Mouse (Mus musculus): Measurements from ENCODE around the gene Npr2.
"Not testable (repeated sequence)": the region's sequence is repeated elsewhere in the genome, so short reads cannot be mapped to it uniquely, and the experiment has no call there.

Gene Npr2

DNA sequence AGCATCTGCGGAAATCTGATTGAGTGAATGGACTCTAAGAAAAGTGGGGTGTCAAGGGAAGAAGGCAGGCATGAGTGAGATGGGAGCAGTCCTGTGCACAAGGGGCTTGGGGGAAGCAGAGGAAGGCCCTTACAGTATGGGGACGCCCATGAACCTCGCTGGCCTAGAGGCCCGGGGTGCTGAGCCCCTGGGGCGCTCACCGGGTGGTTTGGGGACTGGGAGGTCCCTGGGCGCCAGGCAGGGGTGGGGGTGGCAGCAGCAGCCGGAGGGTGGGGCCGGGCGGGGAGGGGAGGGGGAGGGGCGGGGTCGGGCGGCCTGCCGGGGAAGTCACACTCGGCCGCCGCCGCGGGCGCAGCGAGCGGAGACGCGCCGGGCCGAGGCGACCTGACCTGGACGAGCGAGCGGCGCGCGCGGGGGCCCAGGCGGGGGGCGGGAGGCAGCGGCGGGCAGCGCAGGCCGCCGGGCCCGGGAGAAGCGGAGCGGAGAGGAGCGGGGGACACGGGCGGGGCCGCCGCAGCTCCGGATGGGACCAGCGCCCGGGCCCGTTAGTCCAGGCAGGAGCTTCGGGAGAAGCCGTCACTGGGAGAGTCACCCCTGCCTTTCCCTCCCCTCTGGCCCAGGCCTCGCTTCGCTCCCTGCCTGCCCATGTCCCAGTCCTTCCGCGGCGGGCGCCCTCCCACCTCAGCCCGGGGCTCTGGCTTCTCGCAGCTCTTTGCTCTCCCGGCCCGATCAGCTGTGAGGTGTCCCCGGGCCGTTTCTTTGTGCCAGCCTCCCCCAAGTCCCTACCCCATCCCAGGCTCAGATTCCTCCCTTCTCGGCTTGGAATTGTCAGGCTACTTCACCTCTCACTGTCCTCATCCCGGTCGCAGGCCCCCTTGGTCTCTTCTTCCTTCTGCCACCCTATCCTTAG, at the start of gene Npr2:
Gene Npr2 (plus strand): TSS at position 890 of the 910 bp plus-strand sequence.
- peak; percentile 25 to 34 for DNase-seq

DNA sequence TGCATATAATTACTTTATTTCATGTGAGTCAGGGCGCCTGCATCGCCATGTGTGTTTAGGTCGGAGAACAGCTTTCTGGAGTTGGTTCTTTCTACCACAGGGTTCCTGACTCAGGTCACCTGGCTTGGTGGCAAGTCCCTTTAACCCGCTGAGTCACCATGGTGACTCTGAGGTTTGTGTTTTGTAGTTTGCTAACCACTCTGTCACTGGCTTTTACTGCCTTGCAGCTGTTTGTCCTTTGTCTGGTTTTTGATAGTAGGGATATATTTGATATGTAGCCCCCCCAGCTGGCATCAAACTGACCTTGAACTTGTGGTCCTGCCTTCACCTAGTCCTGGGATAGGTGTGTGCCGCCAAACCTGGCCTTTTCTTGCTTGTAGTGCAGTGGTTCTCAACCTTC, 49.5 kb upstream of the Npr2 start:
- DNase-seq = no peak

GRCm38 (mm10) chr4:43583421-43583820, 48.3 kb upstream of the Npr2 start:
- DNase-seq = no peak

GRCm38 (mm10) chr4:43584444-43585416, 47.0 kb upstream of the Npr2 start, which contains the start of gene Msmp:
Gene Msmp, minus strand, starts transcription at chr4:43584494.
- peak in 1 of 2 experiments; percentile 43 for DNase-seq

- no peak for DNase-seq
These were observed 46.1 kb upstream of the Npr2 start for GRCm38 (mm10) chr4:43585682-43586081.

GRCm38 (mm10) chr4:43586411-43586810, 45.3 kb upstream of the Npr2 start:
- DNase-seq = no peak

GRCm38 (mm10) chr4:43587681-43588080, 44.1 kb upstream of the Npr2 start:
- no peak for DNase-seq

DNA sequence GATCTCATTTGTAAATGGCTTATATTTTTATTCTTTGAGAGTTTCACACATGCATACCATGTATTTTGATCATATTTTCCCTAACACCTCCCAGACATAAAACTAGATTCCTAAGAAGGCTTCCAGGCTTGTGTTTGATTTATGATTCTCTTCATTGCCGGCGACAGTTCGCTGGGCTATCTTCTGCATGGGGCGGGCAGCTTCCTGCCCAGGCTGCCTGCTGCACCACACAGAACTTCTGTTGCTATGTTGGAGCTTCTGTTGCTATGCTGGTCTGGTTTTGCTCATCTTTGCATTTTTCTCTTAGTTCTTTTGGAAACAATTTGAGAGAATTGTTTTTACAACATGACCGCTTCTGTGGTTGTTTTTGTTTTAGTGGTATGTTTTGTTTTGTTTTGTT, 40.2 kb upstream of the Npr2 start:
- no peak for DNase-seq

GRCm38 (mm10) chr4:43591961-43592360, 39.8 kb upstream of the Npr2 start:
- DNase-seq = no peak

GRCm38 (mm10) chr4:43593453-43593852, 38.3 kb upstream of the Npr2 start:
- no peak for DNase-seq

DNA sequence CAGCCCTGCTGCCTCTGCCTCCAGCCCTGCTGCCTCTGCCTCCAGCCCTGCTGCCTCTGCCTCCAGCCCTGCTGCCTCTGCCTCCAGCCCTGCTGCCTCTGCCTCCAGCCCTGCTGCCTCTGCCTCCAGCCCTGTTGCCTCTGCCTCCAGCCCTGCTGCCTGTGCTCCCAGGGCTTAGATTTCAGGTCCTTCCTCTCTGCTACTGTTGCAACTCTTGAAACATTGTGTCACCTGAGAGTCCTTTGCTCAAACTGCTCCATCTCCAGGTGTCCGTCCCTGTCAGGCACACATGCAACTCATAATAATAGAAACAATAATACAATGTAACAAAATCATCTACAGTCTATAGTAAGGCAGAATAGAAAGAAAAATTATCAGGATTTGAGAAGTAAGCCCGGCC, 35.1 kb upstream of the Npr2 start:
- DNase-seq = not testable (repeated sequence)

GRCm38 (mm10) chr4:43598200-43598599, 33.5 kb upstream of the Npr2 start:
- no peak for DNase-seq

DNA sequence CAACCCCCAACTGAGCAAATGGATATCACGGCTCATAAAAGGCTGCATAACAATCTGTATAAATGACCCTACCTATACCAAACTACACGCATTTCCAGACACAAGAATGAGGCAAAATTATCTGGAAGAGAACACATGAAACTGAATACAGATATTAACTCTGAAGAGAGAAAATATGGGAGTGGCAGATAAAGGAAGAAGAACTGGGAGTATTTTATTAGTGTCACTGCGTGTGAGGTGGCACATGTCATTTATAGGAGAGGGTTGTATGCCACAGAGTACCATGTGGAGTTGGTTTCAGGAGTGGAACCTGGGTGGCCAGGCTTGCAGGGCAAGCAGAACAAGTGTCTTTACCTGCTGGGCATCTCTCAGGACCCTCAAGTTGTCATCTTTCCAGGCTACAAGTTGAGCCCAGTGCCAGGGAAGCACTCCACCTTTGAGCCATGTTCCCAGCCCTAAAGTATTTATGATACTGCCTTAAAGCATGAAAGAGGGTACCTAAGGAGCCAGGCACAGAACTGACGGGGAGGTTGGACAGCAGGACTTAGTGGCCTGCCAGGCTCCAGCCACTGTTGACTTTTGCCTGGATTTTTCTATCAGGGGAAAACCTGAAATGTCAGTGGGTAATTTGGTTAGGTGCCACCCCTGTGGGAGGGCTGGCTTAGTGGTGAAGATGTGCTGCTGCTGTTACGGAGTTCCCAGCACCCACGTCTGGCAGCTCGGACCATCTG, 32.9 kb upstream of the Npr2 start:
- no peak for DNase-seq

DNA sequence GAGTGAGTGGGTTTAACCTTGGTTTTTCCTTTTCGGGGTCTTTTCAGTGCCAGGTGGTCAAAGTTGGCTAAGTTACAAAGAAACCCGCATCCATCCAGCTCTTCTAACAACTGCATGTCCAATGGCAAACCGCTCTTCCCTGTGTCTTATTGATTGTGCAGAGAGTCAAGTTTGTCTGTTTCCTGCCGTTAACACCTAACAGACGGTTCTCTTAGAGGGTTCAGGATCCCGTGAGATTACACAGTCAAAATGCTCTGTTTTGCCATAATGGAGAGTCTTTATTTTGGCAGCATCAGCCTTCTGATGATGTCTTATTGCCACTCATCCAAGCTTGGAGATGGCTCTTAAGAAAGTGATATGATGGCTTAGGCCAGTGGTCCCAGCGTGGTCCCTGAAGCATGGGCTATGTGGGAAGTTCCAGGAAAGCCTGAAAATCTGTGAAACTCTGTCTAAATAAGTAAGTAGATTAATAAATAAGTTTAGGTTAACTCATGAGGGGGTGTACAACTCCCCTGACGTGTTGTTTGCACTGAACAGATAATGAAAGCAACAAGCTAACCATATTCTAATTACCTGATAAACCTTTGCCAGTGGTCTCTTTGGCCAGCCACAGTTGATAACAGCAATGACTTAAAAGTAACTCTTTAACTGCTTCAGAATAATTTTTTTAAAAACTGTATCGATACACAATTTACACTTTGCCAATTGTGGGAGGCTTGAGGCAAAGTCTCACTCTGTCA, 31.4 kb upstream of the Npr2 start:
- no peak for DNase-seq

GRCm38 (mm10) chr4:43604099-43604498, 27.6 kb upstream of the Npr2 start:
- DNase-seq = no peak

GRCm38 (mm10) chr4:43604751-43605685, 26.7 kb upstream of the Npr2 start:
- DNase-seq = no peak

DNA sequence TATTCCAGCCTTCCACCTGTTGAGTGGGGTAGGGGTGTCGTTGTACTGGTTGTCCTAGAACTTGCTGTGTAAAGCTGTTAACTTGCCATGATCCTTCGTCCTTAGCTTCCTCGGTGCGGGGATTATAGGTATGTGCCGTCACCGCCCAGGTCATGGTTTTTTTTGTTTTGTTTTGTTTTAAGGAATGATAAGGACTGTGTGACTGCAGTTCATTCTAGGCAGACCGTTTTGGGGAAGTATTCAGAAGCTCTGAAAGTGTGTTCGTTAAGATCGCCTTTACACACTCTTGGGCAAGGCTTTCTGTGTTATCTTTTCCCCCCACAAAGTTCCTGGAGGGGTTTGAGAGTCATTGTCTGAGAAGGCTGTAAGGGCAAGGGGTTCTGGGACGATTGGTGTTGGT, 19.2 kb upstream of the Npr2 start:
- DNase-seq = no peak

GRCm38 (mm10) chr4:43613060-43613730, 18.5 kb upstream of the Npr2 start:
- peak; percentile 25 to 35 for DNase-seq

DNA sequence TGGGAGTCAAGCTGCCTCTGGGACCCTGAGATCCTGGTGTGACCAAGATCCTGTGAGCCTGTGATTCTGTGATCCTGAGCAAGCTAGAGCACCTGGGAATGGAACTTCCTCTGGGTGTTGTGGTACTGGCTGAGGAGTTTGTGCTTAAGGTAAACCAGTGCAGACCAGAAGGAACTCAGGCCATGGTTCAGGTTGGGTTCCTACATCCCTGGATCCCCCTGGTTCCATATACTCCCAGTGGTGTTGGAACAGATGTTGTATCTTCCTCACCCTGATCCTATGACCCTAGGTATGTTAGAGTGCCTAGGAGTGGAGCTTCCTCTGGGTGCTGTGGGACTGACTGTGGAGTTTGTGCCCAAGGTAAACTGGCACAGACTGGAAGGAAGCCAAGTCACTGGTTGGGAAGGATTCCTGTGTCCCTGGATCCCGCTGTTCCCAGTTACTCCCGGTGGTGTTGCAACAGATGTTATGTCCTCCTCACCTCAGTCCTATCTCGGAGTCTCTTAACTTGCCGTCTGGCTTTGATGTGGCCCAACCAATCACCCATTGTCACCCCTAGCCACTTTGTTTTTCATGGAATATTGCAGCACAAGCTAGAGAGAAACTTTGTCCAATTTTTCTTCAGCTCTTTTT, 11.5 kb upstream of the Npr2 start:
- DNase-seq = peak in 1 of 2 experiments; percentile 1
